Mouse (Mus musculus) CD8-positive naive resting alpha-beta T cell, adult 2 months (primary cell): Measurements from ENCODE around the gene Gm20532.

Experiments used
- DNase-seq, 2 experiments: peaks; one replicate each; pipeline ENCODE4 v3.0.0; 2022; ENCODE audit warnings: low read depth in 2 of 2, low spot score in 2 of 2

The Gm20532 gene

DNA sequence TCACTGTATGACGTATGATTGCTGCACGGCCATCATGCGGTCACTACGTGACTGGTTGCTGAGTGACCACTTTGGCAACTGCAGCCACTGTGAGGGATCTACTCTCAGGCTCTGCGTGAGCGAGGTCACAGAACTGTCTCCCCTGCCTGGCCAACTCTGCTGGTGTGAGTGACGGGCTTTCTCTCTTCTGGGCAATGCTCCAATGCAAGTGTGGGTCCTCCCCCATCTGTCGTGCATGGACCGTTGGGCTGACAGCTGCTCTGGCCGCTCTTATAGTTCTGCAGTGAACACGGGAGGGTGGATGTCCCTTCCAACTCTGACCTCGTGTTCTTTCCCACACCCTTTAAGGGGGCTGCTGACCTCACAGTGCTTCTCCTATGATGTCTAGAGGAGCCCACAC is 13.0 kb upstream of the Gm20532 start:
- DNase-seq: no peak

DNA sequence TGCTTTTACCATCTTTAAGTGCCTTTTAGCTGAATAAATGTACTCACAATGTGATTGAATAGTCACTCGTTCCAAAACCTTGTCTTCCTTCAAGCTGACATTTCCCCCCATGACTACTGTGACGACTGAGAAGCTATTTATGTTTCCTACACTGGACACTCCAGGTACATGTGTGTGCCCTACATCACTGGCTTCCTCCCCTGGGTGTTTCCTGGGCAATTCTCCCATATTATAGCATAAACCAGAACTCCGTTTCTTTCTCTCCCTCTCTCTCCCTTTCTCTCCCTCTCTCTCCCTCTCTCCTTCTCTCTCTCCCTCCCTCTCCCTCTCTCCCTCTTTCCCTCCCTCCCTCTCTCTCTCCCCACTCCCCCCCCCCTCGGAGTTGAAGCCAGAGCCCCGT is 12.6 kb upstream of the Gm20532 start:
- no peak for DNase-seq

DNA sequence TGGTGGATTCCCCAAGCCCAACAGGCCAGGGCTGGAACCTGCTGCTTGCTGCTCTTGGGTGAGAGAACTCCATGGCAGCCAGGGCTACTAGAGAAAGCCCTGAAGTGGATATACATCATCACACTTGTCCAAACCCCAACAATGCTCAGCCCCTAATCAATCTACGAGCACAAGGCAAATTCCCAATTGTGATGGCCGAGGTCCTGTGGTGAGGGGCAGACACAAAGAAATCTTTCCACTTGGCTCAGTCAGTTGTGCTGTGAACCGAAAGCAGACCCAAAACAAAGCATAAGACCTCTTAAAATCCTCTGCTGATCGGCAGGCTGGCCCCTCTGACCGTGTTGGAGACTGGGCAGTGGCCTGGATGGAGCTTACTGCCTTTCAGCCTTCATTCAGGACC is 11.6 kb upstream of the Gm20532 start:
- DNase-seq: no peak

DNA sequence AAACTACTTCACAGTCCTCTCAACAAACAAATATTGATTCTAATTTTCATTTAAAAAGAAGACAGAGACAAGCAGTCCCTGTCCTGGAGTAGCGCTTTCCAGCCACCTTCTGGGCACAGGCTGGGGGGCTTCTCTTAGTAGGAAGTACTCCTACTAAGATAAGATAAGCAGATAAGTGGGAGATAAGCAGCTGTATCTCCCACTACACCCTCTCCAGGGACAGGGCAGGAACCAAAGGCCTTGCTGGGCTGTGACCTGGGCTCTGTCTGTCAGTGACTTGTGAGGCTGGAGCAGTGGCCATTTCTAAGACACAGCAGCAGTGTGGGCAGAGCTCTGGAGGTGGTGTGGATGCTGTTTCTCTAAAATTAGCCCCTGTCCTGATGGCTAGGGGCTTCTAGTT is 11.1 kb upstream of the Gm20532 start:
- DNase-seq: no peak

DNA sequence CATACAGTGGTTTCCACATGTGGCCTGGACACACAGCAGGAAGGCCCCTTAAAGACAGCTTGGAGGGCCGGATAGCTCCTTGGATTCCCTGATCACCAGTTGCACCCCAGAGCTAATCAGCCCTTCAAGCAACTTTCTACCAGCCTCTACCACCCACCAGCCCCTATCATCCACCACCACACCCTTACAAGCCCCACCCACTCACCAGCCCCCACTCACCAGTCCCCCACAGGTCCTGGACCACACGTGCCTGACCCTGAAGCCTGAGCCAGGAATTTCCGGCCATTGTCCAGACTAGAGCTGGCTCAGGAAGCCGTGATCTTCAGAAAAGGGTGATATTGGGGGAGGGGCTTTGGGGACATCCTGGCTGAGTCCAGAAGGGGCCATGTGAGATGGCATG is 10.6 kb upstream of the Gm20532 start:
- no peak for DNase-seq

DNA sequence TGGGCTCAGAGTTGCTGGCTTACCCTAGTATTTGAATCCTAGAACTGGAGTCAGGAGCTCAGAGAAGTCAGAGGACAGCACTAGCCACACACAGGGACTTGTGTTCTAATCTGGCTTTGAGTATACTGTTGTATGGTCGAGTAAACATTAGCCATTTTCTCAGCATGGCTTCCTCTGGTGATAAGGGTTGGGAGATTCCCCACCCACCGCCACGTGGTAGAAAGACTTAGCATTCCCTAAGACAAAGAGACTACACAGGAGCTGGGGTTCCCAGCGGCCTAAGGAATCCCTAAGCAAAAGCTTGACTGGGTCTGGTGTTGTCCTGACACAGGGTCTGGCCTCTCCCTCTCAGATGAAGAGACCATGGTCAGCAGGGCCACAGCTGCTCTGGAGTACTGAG is 10.0 kb upstream of the Gm20532 start:
- DNase-seq: no peak

DNA sequence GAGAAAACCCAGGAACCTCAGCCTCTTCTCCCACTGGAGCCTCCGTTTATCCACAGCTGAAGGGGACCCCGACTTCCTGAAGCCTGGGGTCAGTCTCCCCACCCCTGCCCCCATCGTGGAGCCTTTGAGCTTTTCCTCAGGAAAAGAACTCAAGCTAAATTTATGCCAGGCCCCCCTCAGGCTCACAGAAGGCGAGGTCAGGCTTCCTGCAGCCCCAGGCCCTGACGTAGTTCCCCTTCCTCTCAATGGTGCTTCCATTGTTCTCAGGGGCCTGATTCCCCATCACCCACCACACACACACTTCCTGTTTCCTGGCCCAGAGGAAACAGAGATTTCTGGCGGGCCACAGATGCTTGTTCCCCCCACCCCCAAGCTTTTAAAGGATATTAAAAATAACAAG is 8.1 kb upstream of the Gm20532 start:
- DNase-seq: no peak

DNA sequence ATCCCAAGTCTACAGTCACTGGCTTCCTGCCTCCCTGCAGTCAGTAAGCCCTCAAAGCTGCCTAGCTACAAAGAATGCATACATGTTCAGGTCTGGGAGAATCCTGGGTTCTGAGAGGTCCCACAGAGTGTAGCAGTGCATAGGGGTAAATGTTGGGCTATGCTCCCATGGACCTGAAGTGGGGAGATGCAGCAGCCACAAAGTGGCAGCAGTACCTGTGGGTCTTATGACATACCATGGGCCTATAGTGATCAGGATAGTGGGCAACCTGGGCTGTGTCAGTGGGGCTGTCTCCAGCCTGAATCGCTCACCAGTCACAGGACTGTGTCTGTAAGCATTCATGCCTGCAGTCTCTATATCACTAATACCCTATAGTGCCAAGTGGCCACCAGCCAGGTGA is 6.7 kb upstream of the Gm20532 start, which contains the start of gene Egfl7:
Gene Egfl7 (plus strand): TSS at position 301 of the 400 bp plus-strand sequence.
- no peak for DNase-seq

DNA sequence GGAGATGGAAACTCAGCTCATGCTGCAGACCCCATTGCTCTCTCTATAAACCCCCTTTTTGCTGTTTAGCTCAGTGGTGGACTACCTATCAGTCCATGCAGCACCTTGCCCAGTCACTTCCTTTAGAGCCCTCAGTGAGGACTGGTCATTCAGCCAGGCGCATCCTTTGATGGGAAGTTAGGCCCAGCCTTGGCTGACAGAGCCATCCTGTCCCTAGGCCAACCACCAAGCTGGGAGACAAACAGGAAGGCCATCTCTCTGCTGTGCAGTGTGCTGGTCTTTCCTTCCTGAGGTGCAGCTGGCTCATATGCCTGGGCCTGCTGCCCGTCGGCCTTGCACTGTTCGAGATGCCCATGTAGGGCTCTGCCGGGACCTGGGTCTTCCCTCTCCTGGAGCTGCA is 5.7 kb upstream of the Gm20532 start:
- no peak for DNase-seq

DNA sequence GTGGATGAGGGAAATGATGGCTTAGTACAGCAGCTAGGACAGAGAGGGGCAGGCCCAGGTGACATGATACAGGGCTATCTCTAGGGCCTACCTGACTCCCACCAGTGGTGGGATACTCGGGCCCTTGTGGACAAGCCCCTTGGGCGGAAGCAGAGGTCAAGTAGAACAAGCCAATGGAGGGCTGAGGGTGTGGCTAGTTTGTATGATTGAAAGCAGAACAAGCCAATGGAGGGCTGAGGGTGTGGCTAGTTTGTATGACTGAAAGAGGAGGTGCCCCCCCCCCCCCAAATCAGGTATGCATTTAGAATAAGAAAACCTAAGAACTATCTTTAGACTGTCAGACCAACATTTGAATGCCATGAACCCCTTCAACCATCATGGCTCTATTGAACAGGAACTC is 4.2 kb upstream of the Gm20532 start:
- no peak for DNase-seq

DNA sequence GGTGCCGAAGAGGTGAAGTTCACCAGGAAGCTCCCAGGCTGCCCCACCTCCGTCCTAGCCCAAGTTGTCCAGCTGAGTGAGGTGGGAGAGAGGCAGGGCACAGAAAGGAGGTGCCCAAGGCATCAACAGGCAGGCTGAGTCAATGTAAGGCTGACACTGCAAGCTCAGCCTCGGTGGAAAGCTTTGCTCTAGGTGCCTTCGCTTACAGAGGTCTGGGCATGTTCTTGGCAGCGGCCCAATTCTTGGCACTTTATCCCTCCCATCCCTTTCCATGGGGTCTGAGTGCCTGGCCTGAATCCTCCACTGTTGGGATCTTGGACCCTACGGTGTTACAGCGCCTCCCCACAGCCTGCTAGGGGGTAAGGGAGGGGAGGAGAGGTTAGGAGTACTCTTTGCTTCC is 3.7 kb upstream of the Gm20532 start:
- no peak for DNase-seq

DNA sequence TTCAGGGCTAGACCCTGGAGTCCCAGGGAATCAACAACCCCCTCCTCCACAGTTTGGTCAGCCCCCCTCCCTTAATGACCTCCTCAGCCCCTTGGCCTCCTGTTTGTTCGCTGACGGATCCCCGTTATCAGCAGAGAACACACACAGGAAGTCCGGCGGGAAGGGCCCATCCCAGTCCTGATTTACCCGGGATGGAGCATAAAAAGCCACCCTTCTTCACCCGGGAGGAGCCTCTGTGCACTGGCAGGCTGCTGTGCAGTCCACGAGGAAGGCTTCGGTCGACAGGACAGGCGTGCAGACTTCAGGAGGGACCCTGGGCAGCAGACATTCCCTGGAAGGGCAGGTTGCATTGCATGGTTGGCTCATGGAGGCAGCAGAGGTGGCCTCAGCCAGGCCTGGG is 2.8 kb upstream of the Gm20532 start:
- DNase-seq: no peak

DNA sequence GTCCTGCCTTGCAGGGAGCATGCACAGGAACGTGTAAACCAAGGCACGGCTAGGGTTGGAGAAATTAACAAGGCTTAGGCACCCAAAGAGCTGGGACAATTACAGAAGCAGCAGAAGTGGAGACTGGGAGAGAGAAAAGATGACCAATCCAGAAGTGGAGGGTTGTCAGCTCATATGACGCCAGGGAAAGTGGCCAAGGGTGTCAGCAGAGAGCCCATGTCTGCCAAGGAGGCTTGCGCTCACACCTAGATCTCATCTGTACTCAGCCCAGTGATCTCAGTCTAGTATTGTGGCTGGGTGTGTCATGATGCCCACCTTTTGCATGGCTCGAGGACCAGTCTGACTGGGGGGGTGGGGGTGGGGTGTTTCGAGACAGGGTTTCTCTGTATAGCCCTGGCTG is 726 bp upstream of the Gm20532 start:
- DNase-seq: no peak

DNA sequence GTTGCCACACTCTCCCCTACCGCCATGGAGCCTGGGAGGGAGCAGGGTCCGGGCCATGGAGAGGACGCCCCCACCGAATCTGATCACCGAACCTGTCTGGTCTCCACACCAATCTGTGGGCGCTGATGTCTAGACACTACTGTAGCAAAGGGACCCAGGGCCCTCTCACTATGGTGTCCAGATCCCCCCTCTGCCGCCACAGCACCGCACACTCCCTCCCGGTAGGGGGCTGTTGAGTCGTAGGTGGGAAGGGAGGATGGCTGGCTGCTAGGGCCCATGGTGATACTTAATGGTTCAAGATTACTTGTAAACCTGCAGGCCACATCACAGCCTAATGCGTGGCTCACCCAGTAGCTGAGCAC is 586 bp downstream of the Gm20532 start:
- peak in 1 of 2 experiments; percentile 17 for DNase-seq

DNA sequence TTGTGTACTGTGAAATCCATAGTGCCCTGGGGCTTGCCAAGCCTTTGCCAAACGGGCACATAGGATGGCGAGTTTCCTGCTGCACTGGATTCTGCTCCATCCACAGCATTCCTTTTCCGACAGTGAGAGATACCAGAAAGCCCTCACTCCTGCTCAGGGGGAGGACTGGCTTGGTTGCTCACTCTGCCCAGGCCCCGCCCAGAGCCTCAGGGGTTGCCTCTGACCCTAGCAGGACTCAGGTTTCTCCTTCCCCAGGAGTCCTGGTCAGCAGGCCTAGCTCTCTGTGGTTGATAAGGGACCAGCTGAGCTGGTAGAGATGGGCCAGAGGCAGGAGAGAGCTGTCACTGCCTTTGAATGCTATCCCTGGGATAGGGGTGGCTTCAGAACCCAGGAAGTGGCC is 2.1 kb downstream of the Gm20532 start:
- no peak for DNase-seq

DNA sequence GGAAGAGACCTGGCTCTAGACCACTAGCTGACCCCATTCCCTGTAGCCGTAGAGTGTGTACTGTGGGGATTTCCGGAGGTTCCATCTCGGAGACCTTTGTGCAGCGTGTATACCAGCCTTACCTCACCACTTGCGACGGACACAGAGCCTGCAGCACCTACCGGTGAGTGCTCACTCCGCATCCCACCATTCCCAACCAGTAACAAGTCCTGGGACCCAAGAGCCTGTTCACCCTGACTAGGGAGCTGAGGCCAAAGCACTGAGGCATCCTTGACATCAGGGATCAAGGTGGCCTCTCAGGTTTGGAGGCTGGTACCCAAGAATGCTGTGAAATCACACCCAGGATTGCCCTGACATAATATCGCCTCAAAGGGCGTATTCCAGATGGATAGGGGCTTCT is 2.8 kb downstream of the Gm20532 start:
- no peak for DNase-seq

DNA sequence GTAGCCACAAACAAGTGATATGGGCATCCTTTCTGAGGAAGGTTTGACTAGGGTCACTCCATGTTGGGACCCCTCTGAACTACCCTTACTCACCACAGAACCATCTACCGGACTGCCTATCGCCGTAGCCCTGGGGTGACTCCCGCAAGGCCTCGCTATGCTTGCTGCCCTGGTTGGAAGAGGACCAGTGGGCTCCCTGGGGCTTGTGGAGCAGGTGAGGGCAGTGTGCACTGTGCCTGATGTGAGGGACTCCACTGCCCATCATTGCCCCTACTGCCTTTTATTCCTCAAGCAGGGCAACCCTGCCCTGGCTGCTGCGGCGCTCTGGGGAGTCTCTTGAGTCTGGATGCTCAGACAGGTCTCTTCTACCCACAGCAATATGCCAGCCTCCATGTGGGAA is 3.8 kb downstream of the Gm20532 start:
- no peak for DNase-seq

DNA sequence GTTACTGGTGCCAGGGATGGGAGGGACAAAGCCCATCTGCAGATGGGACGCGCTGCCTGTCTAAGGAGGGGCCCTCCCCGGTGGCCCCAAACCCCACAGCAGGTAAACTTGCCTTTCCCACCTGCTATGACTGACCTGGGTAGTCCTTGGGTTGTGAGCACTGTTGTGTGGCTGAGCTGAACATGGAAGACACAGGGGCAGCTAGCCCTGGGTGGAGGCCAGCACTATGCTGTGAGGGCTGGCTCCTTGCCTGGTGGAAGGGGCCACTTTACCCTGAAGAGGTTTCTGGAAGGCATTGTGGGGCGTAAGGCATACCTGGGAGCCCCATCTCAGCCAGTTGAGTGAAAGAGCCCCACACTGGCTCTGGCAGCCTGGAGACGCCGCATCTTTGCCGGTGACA is 4.5 kb downstream of the Gm20532 start:
- no peak for DNase-seq

DNA sequence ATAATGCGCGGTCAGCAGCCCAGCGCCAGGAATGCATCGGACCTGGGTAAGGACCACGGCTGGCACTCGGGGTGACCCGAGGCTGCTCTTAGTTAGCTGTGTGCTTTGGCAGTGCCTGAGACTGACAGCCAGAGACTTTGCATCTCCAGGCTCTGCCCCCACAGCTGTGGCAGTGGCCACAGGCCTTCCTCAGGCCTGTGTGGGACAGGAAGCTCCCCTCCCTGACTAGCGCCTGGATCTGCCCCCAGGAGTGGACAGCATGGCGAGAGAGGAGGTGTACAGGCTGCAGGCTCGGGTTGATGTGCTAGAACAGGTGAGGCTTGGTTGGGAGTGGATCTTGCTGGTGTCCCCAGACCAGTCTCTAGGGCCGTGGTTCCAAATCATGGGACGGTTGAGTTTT is 5.0 kb downstream of the Gm20532 start:
- no peak for DNase-seq

DNA sequence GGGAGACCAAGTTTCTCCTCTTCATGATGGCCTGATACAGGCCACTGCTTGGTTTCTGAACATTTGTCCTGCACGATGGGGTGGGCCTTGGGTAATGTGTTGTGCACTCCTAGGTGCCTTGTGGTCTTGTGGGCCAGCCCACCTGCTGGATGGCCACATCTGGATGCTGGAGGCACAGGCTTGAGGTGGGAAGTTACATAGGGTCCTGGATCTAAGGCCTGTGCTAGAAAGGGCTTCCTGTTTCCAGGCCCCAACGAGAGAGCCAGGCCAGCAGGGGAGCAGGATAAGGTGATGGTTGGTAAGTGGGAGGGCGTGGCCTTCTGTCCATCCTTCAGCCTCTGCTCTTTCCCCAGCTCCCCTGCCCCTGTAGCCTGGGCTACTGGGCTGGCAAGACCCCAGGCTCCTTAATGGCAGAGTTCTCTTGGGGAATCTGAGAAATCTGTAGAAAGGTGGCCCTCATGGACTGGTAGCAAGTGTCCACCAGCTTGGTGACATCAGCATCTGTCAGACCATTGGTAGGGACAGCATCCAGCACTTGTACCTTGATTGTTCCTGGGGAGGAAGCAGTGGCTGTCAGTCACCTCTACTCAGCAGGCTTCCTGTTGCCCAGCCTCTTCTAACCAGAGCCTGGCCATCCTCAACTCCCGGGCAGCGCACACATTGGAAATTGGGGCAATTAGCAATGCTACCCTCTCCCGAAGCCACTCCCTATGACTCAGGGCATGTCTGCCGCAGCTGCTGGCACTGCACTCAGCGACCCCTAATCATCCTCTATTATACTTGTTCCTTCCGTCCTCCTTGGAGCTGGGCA is 7.0 kb downstream of the Gm20532 start:
- no peak for DNase-seq

DNA sequence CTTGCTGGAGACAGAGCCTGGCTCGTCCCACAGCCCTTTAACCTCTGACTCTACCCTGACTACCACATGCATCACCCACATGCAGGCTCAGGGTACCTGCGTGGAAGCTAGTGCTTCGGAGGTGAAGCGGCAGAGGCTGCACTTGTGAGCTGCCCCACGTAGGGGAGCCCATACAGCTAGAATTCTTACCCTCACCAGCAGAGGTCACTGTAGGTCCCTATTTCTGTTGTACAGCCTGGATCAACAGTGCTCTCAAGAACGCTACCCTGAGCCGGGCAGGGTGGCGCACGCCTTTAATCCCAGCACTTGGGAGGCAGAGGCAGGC is 7.5 kb downstream of the Gm20532 start:
- DNase-seq: peak; percentile 63 to 82

DNA sequence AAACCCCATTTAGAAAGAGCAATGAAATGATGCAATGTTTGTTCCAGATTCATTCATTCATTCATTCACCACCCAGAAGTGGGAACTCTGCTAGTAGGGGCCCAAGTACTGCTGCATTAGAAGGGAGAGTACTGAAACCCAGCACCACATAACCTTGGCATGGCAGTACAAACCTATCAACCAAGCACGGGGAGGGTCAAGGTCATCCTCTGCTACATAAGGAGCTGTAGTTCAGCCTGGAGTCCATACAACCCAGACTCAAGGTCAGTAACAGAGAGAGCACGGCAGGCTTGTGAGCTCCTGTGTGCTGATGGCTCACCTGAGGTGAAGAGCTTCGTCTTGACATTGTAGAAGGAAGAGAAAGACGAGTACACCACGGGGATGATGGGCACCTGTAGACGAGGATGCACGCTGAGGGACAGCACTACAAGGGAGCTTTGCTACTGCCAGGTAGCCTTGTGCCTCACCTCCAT is 8.1 kb downstream of the Gm20532 start:
- DNase-seq: no peak

DNA sequence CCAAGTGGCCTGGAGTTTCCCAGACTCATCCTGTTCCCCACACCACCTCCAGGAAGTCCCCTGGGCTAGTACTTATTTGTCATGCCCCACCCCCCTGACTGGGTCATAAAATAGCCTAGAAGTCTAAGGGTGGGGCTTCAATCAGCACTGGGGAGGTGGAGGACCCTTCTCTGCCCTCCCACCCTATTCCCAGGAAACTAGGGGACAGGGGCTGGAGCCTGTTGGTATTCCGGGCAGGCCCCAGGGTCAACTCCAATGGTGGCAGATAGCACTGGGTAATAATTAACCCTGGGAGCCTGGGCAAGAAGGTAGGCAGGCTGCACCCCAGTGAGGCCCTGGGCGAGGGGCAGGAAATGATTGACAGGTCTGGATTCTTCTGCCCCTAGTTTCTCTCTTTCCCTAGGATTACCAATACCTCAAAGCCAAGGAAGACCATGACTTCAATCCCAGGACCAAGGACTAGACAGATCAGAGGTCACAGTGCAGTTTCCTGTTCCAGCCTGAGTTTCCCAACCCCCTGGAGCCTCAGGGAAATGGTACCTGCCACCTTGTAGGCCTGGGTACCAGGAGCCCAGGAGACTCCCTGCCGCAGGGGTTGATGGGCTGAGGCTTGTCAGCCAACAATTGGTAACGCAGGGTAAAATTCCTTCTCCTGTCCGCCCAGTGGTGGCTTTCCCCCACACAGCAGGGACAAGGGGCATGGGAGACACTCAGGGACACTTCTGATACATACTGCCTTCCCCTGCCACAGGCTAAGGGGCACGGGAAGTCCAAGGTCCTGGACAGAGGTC is 8.7 kb downstream of the Gm20532 start:
- no peak for DNase-seq
